Mouse (Mus musculus) neural tube, embryonic 12.5 days (tissue): ENCODE measurements at regions not wholly inside any gene's neighbourhood (a gene's known extent, or its start where the extent isn't known, plus 50 kb on each side); places are given as distances from the start of the nearest gene placed in this dataset.

Source experiments
- ATAC-seq: fragments of 200-750 bp; cut with Nextera tagmentation; 2 replicates; pipeline ENCODE4 v1.8.0; 2017; ENCODE audit warnings: low read depth, mild to moderate bottlenecking, moderate TSS enrichment, moderate library complexity; ENCODE audit not compliant: low FRiP score
- H3K27ac ChIP-seq: fragments of 300-500 bp; sonication (generic); 2 replicates; pipeline ENCODE4 v1.5.1; 2016
- H3K27me3 ChIP-seq: fragments of 300-500 bp; sonication (generic); replicated peaks from 2 replicates; pipeline ENCODE4 v1.6.1; 2016; ENCODE audit warnings: mild to moderate bottlenecking
- H3K36me3 ChIP-seq: fragments of 300-500 bp; sonication (generic); 2 replicates; pipeline ENCODE4 v1.6.1; 2016; ENCODE audit warnings: mild to moderate bottlenecking
- H3K4me1 ChIP-seq: fragments of 300-500 bp; sonication (generic); 2 replicates; pipeline ENCODE4 v1.6.1; 2016
- H3K4me2 ChIP-seq: fragments of 300-500 bp; sonication (generic); replicated peaks from 2 replicates; pipeline ENCODE4 v1.6.1; 2016; ENCODE audit warnings: mild to moderate bottlenecking
- H3K4me3 ChIP-seq: fragments of 300-500 bp; sonication (generic); 2 replicates; pipeline ENCODE4 v1.5.1; 2016
- H3K9ac ChIP-seq: fragments of 300-500 bp; sonication (generic); 2 replicates; pipeline ENCODE4 v1.6.1; 2016; ENCODE audit warnings: mild to moderate bottlenecking
- H3K9me3 ChIP-seq: fragments of 300-500 bp; sonication (generic); 2 replicates; pipeline ENCODE4 v1.6.1; 2016; ENCODE audit warnings: mild to moderate bottlenecking
- WGBS: fragments of 180-500 bp; shearing (Covaris S2); methylation state at CpG from one replicate; pipeline ENCODE4 v1.1.7; 2016; 5-methylcytosine and 5-hydroxymethylcytosine counted together

DNA sequence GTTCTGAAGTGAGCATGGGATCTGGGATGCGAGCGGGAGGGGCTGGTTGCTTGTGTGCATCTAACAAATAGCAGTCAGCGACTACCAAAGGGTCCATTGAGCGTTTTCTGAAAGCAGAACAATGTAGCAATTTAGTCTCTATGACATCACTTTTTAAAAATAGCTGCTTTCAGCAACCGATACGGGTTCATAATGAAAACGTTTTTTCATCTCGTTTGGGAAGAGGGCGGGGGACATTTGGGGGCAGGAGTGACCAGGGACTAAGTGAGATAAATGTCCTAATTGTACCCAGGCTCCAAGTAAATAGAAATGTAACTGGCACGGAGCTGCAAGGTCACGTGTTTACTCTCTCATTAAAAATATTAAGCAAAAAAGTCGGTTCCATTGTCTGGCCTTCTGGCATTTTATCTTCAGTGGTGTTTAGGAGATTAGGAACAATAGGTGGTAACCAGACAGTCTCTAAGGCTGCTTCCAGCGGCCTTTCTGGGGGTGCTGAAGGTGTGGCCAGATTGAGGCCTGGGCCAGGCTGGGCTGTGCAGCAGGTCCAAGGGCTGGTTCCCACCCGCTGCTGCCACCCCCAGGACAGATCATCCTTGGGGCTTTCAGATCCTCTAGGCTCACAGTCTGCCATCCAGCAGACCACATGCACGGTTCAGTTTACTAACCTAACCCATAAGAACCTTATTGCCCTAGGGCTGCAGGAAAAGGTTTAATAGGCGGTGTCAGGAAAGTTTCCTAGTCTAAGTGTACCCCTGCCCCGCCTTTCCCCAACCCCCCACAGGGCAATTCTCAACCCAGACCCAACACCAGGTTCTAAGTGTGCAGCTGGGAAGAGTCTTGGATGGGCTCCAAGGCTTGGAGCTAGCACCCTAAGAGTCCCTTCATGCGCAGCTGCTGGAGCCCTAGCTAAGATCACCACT, 1126.5 kb upstream of the Gulo start:
- peak; percentile 91 for ATAC-seq
- no peak overlapping the region for H3K9ac ChIP-seq
- H3K4me3 ChIP-seq: no peak overlapping the region
- H3K4me2 ChIP-seq: no peak overlapping the region; the same call in 1 of the 2 replicates
- peaks cover 11% of the 10 kb centered on the region for H3K4me1 ChIP-seq
- H3K9me3 ChIP-seq: no peaks in the 10 kb centered on the region
- no peak overlapping the region for H3K27ac ChIP-seq
- no peaks in the 10 kb centered on the region for H3K27me3 ChIP-seq
- H3K36me3 ChIP-seq: no peaks in the 10 kb centered on the region
- 40% methylated on average over 18 of the region's 18 CpGs for WGBS

DNA sequence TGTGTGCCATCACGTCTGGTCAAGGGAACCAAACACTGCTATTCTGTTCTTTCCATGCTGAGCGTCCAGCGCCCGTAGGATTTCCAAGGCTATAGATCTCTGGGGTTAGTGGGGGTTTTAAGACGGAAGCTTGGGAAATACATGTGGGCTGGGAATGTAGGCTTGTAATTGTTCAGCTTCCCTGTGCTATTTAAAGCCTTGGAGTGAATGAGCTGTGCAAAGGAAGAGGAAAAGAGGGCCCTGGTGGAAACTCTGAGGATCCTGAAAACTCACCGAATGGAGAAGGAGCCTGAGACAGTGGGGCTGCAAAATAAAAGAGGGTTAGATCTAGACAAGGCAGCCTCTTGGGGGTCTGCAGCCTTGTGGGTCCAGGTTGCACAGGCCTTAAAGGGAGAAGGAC, 1124.2 kb upstream of the Gulo start:
- Histone ChIP-seq H3K27me3 (no peaks in the 10 kb centered on the region), H3K4me1 (peaks cover 11% of the 10 kb centered on the region), H3K9ac (no peak overlapping the region), H3K27ac (no peak overlapping the region), H3K4me3 (no peak overlapping the region), H3K4me2 (no peak overlapping the region), H3K36me3 (no peaks in the 10 kb centered on the region), H3K9me3 (no peaks in the 10 kb centered on the region)
- WGBS: 74% methylated on average over 6 of the region's 6 CpGs
- no peak for ATAC-seq

DNA sequence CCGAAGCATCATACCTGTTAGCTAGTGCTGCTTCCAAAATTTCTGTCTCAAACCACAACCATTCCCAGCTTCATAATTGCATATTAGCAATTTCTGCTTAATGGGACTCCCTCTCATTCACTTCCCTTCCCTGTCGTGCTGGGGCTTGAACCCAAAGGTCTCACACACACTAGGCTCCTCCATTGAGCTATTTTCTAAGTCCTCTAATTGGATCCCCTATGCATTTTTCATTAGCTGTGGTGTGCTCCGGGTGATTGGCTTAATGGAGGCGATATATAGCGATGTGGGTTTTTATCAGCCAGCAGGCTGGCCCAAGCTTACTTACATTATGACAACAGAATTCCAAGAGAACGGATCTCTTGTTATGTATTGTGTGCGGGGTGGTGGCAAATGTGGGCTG, 1118.1 kb upstream of the Gulo start:
- no peaks in the 10 kb centered on the region for H3K4me1 ChIP-seq
- no peak overlapping the region for H3K9ac ChIP-seq
- no peak for ATAC-seq
- H3K4me3 ChIP-seq: no peak overlapping the region
- no peak overlapping the region for H3K27ac ChIP-seq
- WGBS: 79% methylated on average over 7 of the region's 7 CpGs
- no peaks in the 10 kb centered on the region for H3K27me3 ChIP-seq
- no peaks in the 10 kb centered on the region for H3K36me3 ChIP-seq
- no peaks in the 10 kb centered on the region for H3K9me3 ChIP-seq
- no peak overlapping the region for H3K4me2 ChIP-seq

- Histone ChIP-seq H3K27ac (no peak overlapping the region), H3K9ac (no peak overlapping the region), H3K9me3 (no peaks in the 10 kb centered on the region), H3K4me1 (no peaks in the 10 kb centered on the region), H3K36me3 (no peaks in the 10 kb centered on the region), H3K27me3 (no peaks in the 10 kb centered on the region), H3K4me3 (no peak overlapping the region), H3K4me2 (no peak overlapping the region)
- 60% methylated on average over 6 of the region's 6 CpGs for WGBS
- no peak for ATAC-seq
Measured at GRCm38 (mm10) chr14:67126254-67126653, 1117.2 kb upstream of the Gulo start.

DNA sequence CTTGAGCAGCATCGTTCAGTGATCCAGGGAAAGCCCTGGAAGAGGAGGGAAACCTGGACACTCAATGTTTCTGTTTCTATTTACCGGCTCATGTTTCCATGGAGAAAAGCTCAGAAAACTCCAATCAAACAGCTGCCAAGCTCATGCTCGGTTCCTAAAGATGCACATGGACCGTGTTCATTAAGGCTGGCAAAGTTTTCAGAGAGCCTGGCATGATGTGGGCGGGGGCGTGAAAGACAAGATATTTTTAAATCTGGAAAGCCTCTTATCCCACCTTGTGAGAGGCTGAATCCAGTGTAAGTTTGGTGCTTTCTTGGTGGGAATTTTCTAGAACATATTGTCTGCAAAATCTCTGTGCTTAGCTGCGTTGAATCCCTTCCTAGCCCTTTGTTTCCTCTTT, 1114.3 kb upstream of the Gulo start:
- 87% methylated on average over 7 of the region's 7 CpGs for WGBS

More for the DNA sequence above, 1114.3 kb upstream of the Gulo start:
- no peaks in the 10 kb centered on the region for H3K36me3 ChIP-seq
- no peak overlapping the region for H3K27ac ChIP-seq
- H3K9me3 ChIP-seq: no peaks in the 10 kb centered on the region
- ATAC-seq: no peak
- H3K4me3 ChIP-seq: no peak overlapping the region
- no peaks in the 10 kb centered on the region for H3K27me3 ChIP-seq
- no peak overlapping the region for H3K4me2 ChIP-seq
- no peak overlapping the region for H3K9ac ChIP-seq
- no peaks in the 10 kb centered on the region for H3K4me1 ChIP-seq
